Mouse (Mus musculus) thymus, postnatal 10 days (tissue): ENCODE data around the gene Primpol.

Source experiments
- DNase-seq, 2 experiments: peaks; one replicate each; pipeline ENCODE4 v3.0.0; 2021; ENCODE audit warnings: low spot score in 2 of 2

Gene Primpol

GRCm38 (mm10) chr8:46562333-46562732 is 54.7 kb downstream of the Primpol start:
- no peak for DNase-seq

- DNase-seq, result peak in 1 of 2 experiments; percentile 31
Observed at GRCm38 (mm10) chr8:46559428-46559827, 57.6 kb downstream of the Primpol start.

GRCm38 (mm10) chr8:46552441-46552765 is 64.6 kb downstream of the Primpol start:
- DNase-seq, result peak in 1 of 2 experiments; percentile 5

- peak; percentile 97 to 98 for DNase-seq
Observed at GRCm38 (mm10) chr8:46551615-46552440, 65.2 kb downstream of the Primpol start, which contains the start of gene Cenpu. Cenpu (plus strand) TSS chr8:46552028.

- DNase-seq, result no peak
Observed at GRCm38 (mm10) chr8:46551029-46551428, 66.0 kb downstream of the Primpol start.

GRCm38 (mm10) chr8:46550058-46550457 is 67.0 kb downstream of the Primpol start:
- DNase-seq, result no peak

GRCm38 (mm10) chr8:46547245-46547644 is 69.8 kb downstream of the Primpol start:
- DNase-seq, result peak in 1 of 2 experiments; percentile 45

GRCm38 (mm10) chr8:46546431-46547176 is 70.4 kb downstream of the Primpol start:
- DNase-seq, result no peak

- no peak for DNase-seq
Observed at GRCm38 (mm10) chr8:46545854-46546253, 71.2 kb downstream of the Primpol start.

GRCm38 (mm10) chr8:46543662-46544061 is 73.3 kb downstream of the Primpol start:
- DNase-seq, result no peak

GRCm38 (mm10) chr8:46543191-46543590 is 73.8 kb downstream of the Primpol start:
- DNase-seq, result peak; percentile 7 to 17

- no peak for DNase-seq
Observed at GRCm38 (mm10) chr8:46539701-46540100, 77.3 kb downstream of the Primpol start.

GRCm38 (mm10) chr8:46533926-46534325 is 83.1 kb downstream of the Primpol start:
- DNase-seq, result no peak

- DNase-seq, result no peak
Observed at GRCm38 (mm10) chr8:46530541-46530940, 86.5 kb downstream of the Primpol start.

- no peak for DNase-seq
Observed at GRCm38 (mm10) chr8:46529508-46529907, 87.5 kb downstream of the Primpol start.

- no peak for DNase-seq
Observed at GRCm38 (mm10) chr8:46526821-46527220, 90.2 kb downstream of the Primpol start.

GRCm38 (mm10) chr8:46526098-46526497 is 90.9 kb downstream of the Primpol start:
- DNase-seq, result no peak
